Mouse (Mus musculus): ENCODE results near the gene Fbxo22. TPM values are rescaled to one million over a fixed set of nuclear protein-coding genes. Genes with fewer than 3 reads are reported as not detected.

The Fbxo22 gene
- polyA plus RNA-seq, 1 experiment from 2014 or later: 57.5 TPM

Other genes starting within 250 kb of the Fbxo22 start
- 4.5 and 5.3 TPM in 2 replicates for gene Chrna5, start 228.0 kb upstream of the Fbxo22 start, polyA plus RNA-seq (2014; fragmentation: Nextera tagmentation; extraction: Ambion mirVana)
- gene Chrna3, start 182.4 kb upstream of the Fbxo22 start, polyA plus RNA-seq (2014; fragmentation: Nextera tagmentation; extraction: Ambion mirVana): 20.6 and 23.9 TPM in 2 replicates
- gene Chrnb4, start 160.1 kb upstream of the Fbxo22 start, polyA plus RNA-seq (2014; fragmentation: Nextera tagmentation; extraction: Ambion mirVana): 11.9 and 12.0 TPM in 2 replicates
- gene Ube2q2, start 60.1 kb upstream of the Fbxo22 start, polyA plus RNA-seq (2014; fragmentation: Nextera tagmentation; extraction: Ambion mirVana): 33.2 and 33.8 TPM in 2 replicates
- 1.3 and 1.5 TPM in 2 replicates for gene Nrg4, start 117.9 kb downstream of the Fbxo22 start, polyA plus RNA-seq (2014; fragmentation: Nextera tagmentation; extraction: Ambion mirVana)
- gene Tmem266, start 118.0 kb downstream of the Fbxo22 start, polyA plus RNA-seq (2014; fragmentation: Nextera tagmentation; extraction: Ambion mirVana): 0.54 and 0.77 TPM in 2 replicates